Mouse (Mus musculus): Measurements from ENCODE around the gene Olfr463.

Olfr463 gene

GRCm38 (mm10) chr11:87846968-87847600 is 50.1 kb downstream of the Olfr463 start:
- no peak for DNase-seq

Measured in kidney, postnatal 14 days (tissue).